Mouse (Mus musculus) thymus, adult 2 months (tissue): ENCODE measurements around the gene Rbms3. TPM values are rescaled to one million over a fixed set of nuclear protein-coding genes. Genes with fewer than 3 reads are reported as not detected.

ENCODE experiments used
- DNase-seq: peaks from one replicate; pipeline ENCODE4 v3.0.0; 2021
- H3K27ac ChIP-seq: fragments of 200-500 bp; 2 replicates; pipeline ENCODE4 v1.5.1; 2012; ENCODE audit warnings: low read length, control low read depth; ENCODE audit not compliant: control insufficient read depth, insufficient read depth
- H3K27me3 ChIP-seq: fragments of 200-500 bp; 2 replicates; pipeline ENCODE4 v1.6.1; 2012; ENCODE audit warnings: mild to moderate bottlenecking, low read length, moderate library complexity, mixed read lengths; ENCODE audit not compliant: control insufficient read depth, insufficient read depth
- H3K36me3 ChIP-seq: fragments of 200-500 bp; 2 replicates; pipeline ENCODE4 v1.6.1; 2012; ENCODE audit warnings: mild to moderate bottlenecking, low read length, moderate library complexity; ENCODE audit not compliant: control insufficient read depth, insufficient read depth
- H3K4me1 ChIP-seq: fragments of 200-500 bp; replicated peaks from 2 replicates; pipeline ENCODE4 v1.6.1; 2012; ENCODE audit warnings: low read length; ENCODE audit not compliant: control insufficient read depth, insufficient read depth
- H3K4me3 ChIP-seq: fragments of 200-500 bp; 2 replicates; pipeline ENCODE4 v1.5.1; 2012; ENCODE audit warnings: mild to moderate bottlenecking, low read length, control low read depth, moderate library complexity; ENCODE audit not compliant: control insufficient read depth, insufficient read depth
- CTCF ChIP-seq: fragments of 200-500 bp; IDR thresholded peaks from 2 replicates; pipeline ENCODE4 v1.5.1; 2012; ENCODE audit warnings: mild to moderate bottlenecking, control low read depth, low read length, moderate library complexity, borderline replicate concordance; ENCODE audit not compliant: control insufficient read depth, poor library complexity, insufficient read depth; ENCODE audit errors: extremely low read depth
- POLR2A ChIP-seq: fragments of 200-500 bp; IDR thresholded peaks from 2 replicates; pipeline ENCODE4 v1.6.1; 2012; ENCODE audit warnings: mild to moderate bottlenecking, low read length, control low read depth, moderate library complexity; ENCODE audit not compliant: control insufficient read depth, poor library complexity, insufficient read depth; ENCODE audit errors: extremely low read depth
- WGBS: fragments of 180-500 bp; shearing (Covaris S2); methylation state at CpG from one replicate; pipeline ENCODE4 v1.1.7; 2018; 5-methylcytosine and 5-hydroxymethylcytosine counted together
- polyA plus RNA-seq: library from polyadenylated mRNA; depleted of rRNA; stranded (reverse); fragments of >200 nt; gene quantifications from 2 replicates; pipeline ENCODE4 v1.2.3, GENCODE M21; 2012

Gene Rbms3
- polyA plus RNA-seq, 1 experiment: 10.9 TPM

GRCm38 (mm10) chr9:117205395-117205794 lies 424.3 kb downstream of the Rbms3 start:
- Histone ChIP-seq H3K27me3 (no peaks in the 10 kb centered on the region), H3K4me1 (no peaks in the 10 kb centered on the region), H3K27ac (no peak overlapping the region), H3K36me3 (no peaks in the 10 kb centered on the region), H3K4me3 (no peak overlapping the region)
- TF ChIP-seq POLR2A: no peak
- no peak for TF ChIP-seq CTCF
- DNase-seq: no peak
- 77% methylated on average over 6 of the region's 6 CpGs for WGBS

- Histone ChIP-seq H3K4me1 (no peaks in the 10 kb centered on the region), H3K36me3 (no peaks in the 10 kb centered on the region), H3K27me3 (no peaks in the 10 kb centered on the region), H3K27ac (no peak overlapping the region), H3K4me3 (no peak overlapping the region)
- 94% methylated on average over 7 of the region's 7 CpGs for WGBS
- no peak for TF ChIP-seq POLR2A
- TF ChIP-seq CTCF: no peak
- no peak for DNase-seq
Observed at GRCm38 (mm10) chr9:117200067-117200658, 429.6 kb downstream of the Rbms3 start.

- Histone ChIP-seq H3K36me3 (no peaks in the 10 kb centered on the region), H3K4me1 (no peaks in the 10 kb centered on the region; the same call in 1 of the 2 replicates), H3K27me3 (no peaks in the 10 kb centered on the region), H3K4me3 (no peak overlapping the region), H3K27ac (no peak overlapping the region)
- no peak for DNase-seq
- WGBS: 88% methylated on average over 3 of the region's 3 CpGs
- TF ChIP-seq POLR2A (no peak), CTCF (no peak)
Observed at GRCm38 (mm10) chr9:117197531-117197930, 432.2 kb downstream of the Rbms3 start.

- TF ChIP-seq POLR2A (no peak), CTCF (no peak)
Observed at GRCm38 (mm10) chr9:117192565-117193540, 436.9 kb downstream of the Rbms3 start.

GRCm38 (mm10) chr9:117192093-117192492 lies 437.6 kb downstream of the Rbms3 start:
- no peaks in the 10 kb centered on the region for H3K27me3 ChIP-seq
- no peaks in the 10 kb centered on the region; the same call in 1 of the 2 replicates for H3K4me1 ChIP-seq
- H3K36me3 ChIP-seq: no peaks in the 10 kb centered on the region
- DNase-seq: no peak
- no peak for TF ChIP-seq CTCF
- no peak for TF ChIP-seq POLR2A
- H3K4me3 ChIP-seq: no peak overlapping the region
- H3K27ac ChIP-seq: no peak overlapping the region
- 91% methylated on average over 15 of the region's 15 CpGs for WGBS

More at GRCm38 (mm10) chr9:117192565-117193540, 436.9 kb downstream of the Rbms3 start:
- H3K27ac ChIP-seq: no peak overlapping the region
- no peak for DNase-seq
- no peaks in the 10 kb centered on the region for H3K27me3 ChIP-seq
- 49% methylated on average over 14 of the region's 14 CpGs for WGBS
- H3K4me3 ChIP-seq: no peak overlapping the region
- H3K4me1 ChIP-seq: no peaks in the 10 kb centered on the region; the same call in 1 of the 2 replicates
- H3K36me3 ChIP-seq: no peaks in the 10 kb centered on the region

- Histone ChIP-seq H3K27ac (no peak overlapping the region), H3K36me3 (no peaks in the 10 kb centered on the region), H3K27me3 (no peaks in the 10 kb centered on the region), H3K4me1 (no peaks in the 10 kb centered on the region; the same call in 1 of the 2 replicates), H3K4me3 (no peak overlapping the region)
- no peak for TF ChIP-seq POLR2A
- no peak for TF ChIP-seq CTCF
- WGBS: 89% methylated on average over 3 of the region's 3 CpGs
- no peak for DNase-seq
Observed at GRCm38 (mm10) chr9:117188406-117188805, 441.3 kb downstream of the Rbms3 start.
